Mouse (Mus musculus): ENCODE results near the gene Zfp384. TPM values are rescaled to one million over a fixed set of nuclear protein-coding genes. Genes with fewer than 3 reads are reported as not detected.
"Not testable (repeated sequence)": the region's sequence is repeated elsewhere in the genome, so short reads cannot be mapped to it uniquely, and the experiment has no call there.

Gene Zfp384
- polyA plus RNA-seq, 1 experiment from 2014 or later: 19.9 TPM

- H3K4me3 ChIP-seq; H3K27me3 ChIP-seq (replicated peaks); H3K9me3 ChIP-seq; H3K9ac ChIP-seq; H3K27ac ChIP-seq; H3K4me2 ChIP-seq; H3K4me1 ChIP-seq; ATAC-seq (replicated peaks): not testable (repeated sequence)
- H3K36me3 ChIP-seq (replicated peaks): peaks cover 46% of the 10 kb centered on the region
- 44% methylated on average over 8 of the region's 9 CpGs for WGBS
Measured at GRCm38 (mm10) chr6:125030532-125030931, 21.6 kb downstream of the Zfp384 start.

GRCm38 (mm10) chr6:125031604-125032003 lies 22.7 kb downstream of the Zfp384 start:
- H3K9me3 ChIP-seq: no peaks in the 10 kb centered on the region
- WGBS: 92% methylated on average over 16 of the region's 16 CpGs

DNA sequence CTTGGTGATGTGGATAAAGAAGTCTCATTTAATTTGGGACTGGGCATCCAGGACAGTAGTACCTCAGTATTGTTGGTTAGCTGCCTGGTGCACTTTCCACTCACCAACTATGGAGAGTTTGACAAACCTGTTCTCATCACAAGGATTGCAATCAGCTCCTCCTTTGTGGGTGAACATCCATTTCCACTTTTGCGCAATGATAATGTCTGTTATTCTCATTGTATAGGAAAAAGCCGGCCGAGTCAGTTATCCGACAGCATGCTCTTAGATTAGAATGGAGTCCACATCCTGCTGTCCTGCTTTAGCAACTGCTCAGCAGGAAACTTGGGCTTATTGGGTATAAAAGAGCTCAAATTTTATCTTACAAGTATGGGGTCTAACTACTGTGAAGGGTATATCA lies 29.7 kb downstream of the Zfp384 start:
- peak overlapping the region; percentile 55; the same call in 1 of the 2 replicates for H3K4me2 ChIP-seq
- H3K27ac ChIP-seq: 0 out of 2 replicates have a peak overlapping the region, but pooled peaks have one; percentile 53
- WGBS: 85% methylated on average over 4 of the region's 4 CpGs
- no peaks in the 10 kb centered on the region for H3K9me3 ChIP-seq
- no peak for ATAC-seq (replicated peaks)
- H3K27me3 ChIP-seq (replicated peaks): no peaks in the 10 kb centered on the region
- H3K4me3 ChIP-seq: peak overlapping the region; percentile 61; the same call in 1 of the 2 replicates
- peaks cover 21% of the 10 kb centered on the region for H3K4me1 ChIP-seq
- no peak overlapping the region for H3K9ac ChIP-seq
- peaks cover 28% of the 10 kb centered on the region; the same call in 1 of the 2 replicates for H3K36me3 ChIP-seq (replicated peaks)

More at GRCm38 (mm10) chr6:125031604-125032003, 22.7 kb downstream of the Zfp384 start:
- H3K27ac ChIP-seq: no peak overlapping the region
- no peak overlapping the region for H3K4me2 ChIP-seq
- peaks cover 50% of the 10 kb centered on the region for H3K36me3 ChIP-seq (replicated peaks)
- H3K4me1 ChIP-seq: no peaks in the 10 kb centered on the region
- ATAC-seq (replicated peaks): no peak
- no peak overlapping the region for H3K4me3 ChIP-seq
- no peak overlapping the region for H3K9ac ChIP-seq
- H3K27me3 ChIP-seq (replicated peaks): no peaks in the 10 kb centered on the region

- Histone ChIP-seq H3K4me1 (peaks cover 21% of the 10 kb centered on the region), H3K36me3 (replicated peaks) (peaks cover 28% of the 10 kb centered on the region), H3K27me3 (replicated peaks) (no peaks in the 10 kb centered on the region), H3K9me3 (no peaks in the 10 kb centered on the region), H3K4me3 (peak overlapping the region; percentile 61), H3K27ac (peak overlapping the region; percentile 53; the same call in 1 of the 2 replicates), H3K9ac (no peak overlapping the region), H3K4me2 (peak overlapping the region; percentile 55)
- ATAC-seq (replicated peaks): peak; percentile 40
- WGBS: 6% methylated on average over 8 of the region's 8 CpGs
Measured at GRCm38 (mm10) chr6:125039131-125039530, 30.2 kb downstream of the Zfp384 start.

- peak within 1 kb of the TSS; percentile 61 for H3K4me3 ChIP-seq
Measured at GRCm38 (mm10) chr6:125039533-125040153, 30.7 kb downstream of the Zfp384 start, which contains the start of gene Ing4. TSS of gene Ing4 (plus strand) at chr6:125039760.

GRCm38 (mm10) chr6:125040221-125040620 lies 31.3 kb downstream of the Zfp384 start:
- peaks cover 21% of the 10 kb centered on the region for H3K4me1 ChIP-seq
- H3K9ac ChIP-seq: peak overlapping the region; percentile 60
- 22% methylated on average over 7 of the region's 7 CpGs for WGBS
- H3K4me3 ChIP-seq: peak overlapping the region; percentile 61
- H3K36me3 ChIP-seq (replicated peaks): peaks cover 29% of the 10 kb centered on the region
- H3K9me3 ChIP-seq: no peaks in the 10 kb centered on the region
- ATAC-seq (replicated peaks): no peak
- no peaks in the 10 kb centered on the region for H3K27me3 ChIP-seq (replicated peaks)
- peak overlapping the region; percentile 72 for H3K27ac ChIP-seq
- H3K4me2 ChIP-seq: peak overlapping the region; percentile 63

More at GRCm38 (mm10) chr6:125039533-125040153, 30.7 kb downstream of the Zfp384 start, which contains the start of gene Ing4:
- H3K27me3 ChIP-seq (replicated peaks): no peaks in the 10 kb centered on the region
- peak; percentile 98 for ATAC-seq (replicated peaks)
- H3K27ac ChIP-seq: peak within 1 kb of the TSS; percentile 72
- H3K4me2 ChIP-seq: peak within 1 kb of the TSS; percentile 63
- H3K9ac ChIP-seq: peak within 1 kb of the TSS; percentile 60
- H3K4me1 ChIP-seq: peaks cover 21% of the 10 kb centered on the region
- peaks cover 29% of the 10 kb centered on the region for H3K36me3 ChIP-seq (replicated peaks)
- WGBS: under 1% methylated on average over 26 of the region's 26 CpGs
- no peaks in the 10 kb centered on the region for H3K9me3 ChIP-seq

DNA sequence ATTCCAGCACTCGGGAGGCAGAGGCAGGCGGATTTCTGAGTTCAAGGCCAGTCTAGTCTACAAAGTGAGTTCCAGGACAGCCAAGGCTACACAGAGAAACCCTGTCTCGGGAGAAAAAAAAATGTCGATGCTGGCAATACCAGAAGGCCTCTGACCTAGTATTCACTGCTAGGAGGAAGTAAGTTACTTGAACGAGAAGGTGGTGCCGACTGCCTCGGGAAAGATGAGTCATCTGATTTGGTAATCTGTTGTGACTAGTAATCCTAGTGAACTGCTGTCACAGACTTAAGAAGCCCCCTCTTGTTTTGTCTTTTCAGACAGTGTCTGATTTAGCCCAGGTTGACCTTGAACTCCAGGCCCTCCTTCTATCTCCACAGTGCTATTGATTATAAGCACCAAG lies 32.1 kb downstream of the Zfp384 start:
- Histone ChIP-seq H3K9ac (no peak overlapping the region), H3K27ac (no peak overlapping the region), H3K27me3 (replicated peaks) (no peaks in the 10 kb centered on the region), H3K4me3 (peak overlapping the region; percentile 61; the same call in 1 of the 2 replicates), H3K9me3 (no peaks in the 10 kb centered on the region), H3K4me1 (peaks cover 21% of the 10 kb centered on the region), H3K36me3 (replicated peaks) (peaks cover 26% of the 10 kb centered on the region), H3K4me2 (peak overlapping the region; percentile 63; the same call in 1 of the 2 replicates)
- no peak for ATAC-seq (replicated peaks)
- 94% methylated on average over 7 of the region's 7 CpGs for WGBS

- H3K4me3 ChIP-seq: no peak overlapping the region
- H3K27ac ChIP-seq: no peak overlapping the region
- H3K9ac ChIP-seq: no peak overlapping the region
- no peak overlapping the region for H3K4me2 ChIP-seq
- no peaks in the 10 kb centered on the region for H3K9me3 ChIP-seq
- H3K4me1 ChIP-seq: peaks cover 26% of the 10 kb centered on the region
- no peaks in the 10 kb centered on the region for H3K27me3 ChIP-seq (replicated peaks)
- no peak for ATAC-seq (replicated peaks)
- H3K36me3 ChIP-seq (replicated peaks): peaks cover 23% of the 10 kb centered on the region
- WGBS: 94% methylated on average over 7 of the region's 7 CpGs
Measured at GRCm38 (mm10) chr6:125042081-125042480, 33.1 kb downstream of the Zfp384 start.

DNA sequence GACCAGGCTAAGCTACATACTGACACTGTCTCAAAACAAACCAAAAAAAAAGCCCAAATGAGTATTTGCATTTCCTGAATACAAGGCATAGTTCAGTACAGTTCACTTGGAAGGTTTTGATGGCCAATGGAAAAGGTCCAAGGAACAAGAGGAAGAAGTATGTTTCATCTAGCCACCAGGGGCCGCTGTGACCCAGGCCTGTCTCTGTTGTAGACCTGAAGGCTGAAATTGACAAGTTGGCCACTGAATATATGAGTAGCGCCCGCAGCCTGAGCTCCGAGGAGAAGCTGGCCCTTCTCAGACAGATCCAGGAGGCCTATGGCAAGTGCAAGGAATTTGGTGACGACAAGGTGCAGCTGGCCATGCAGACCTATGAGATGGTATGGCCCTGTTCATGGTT lies 37.7 kb downstream of the Zfp384 start:
- WGBS: 38% methylated on average over 5 of the region's 5 CpGs
- Histone ChIP-seq H3K9me3 (no peaks in the 10 kb centered on the region), H3K4me1 (peaks cover 5% of the 10 kb centered on the region; the same call in 1 of the 2 replicates), H3K27me3 (replicated peaks) (no peaks in the 10 kb centered on the region), H3K9ac (no peak overlapping the region), H3K4me2 (no peak overlapping the region), H3K4me3 (no peak overlapping the region), H3K27ac (no peak overlapping the region), H3K36me3 (replicated peaks) (peaks cover 46% of the 10 kb centered on the region)
- ATAC-seq (replicated peaks): peak; percentile 50

GRCm38 (mm10) chr6:125049678-125050077 lies 40.7 kb downstream of the Zfp384 start, which contains the start of gene Acrbp:
TSS of gene Acrbp (plus strand) at chr6:125049689.
- no peak for ATAC-seq (replicated peaks)
- no peak within 1 kb of the TSS for H3K4me3 ChIP-seq
- WGBS: 45% methylated on average over 20 of the region's 20 CpGs
- H3K4me1 ChIP-seq: peaks cover 5% of the 10 kb centered on the region; the same call in 1 of the 2 replicates
- no peak within 1 kb of the TSS for H3K27ac ChIP-seq
- H3K27me3 ChIP-seq (replicated peaks): no peaks in the 10 kb centered on the region
- no peaks in the 10 kb centered on the region for H3K9me3 ChIP-seq
- H3K36me3 ChIP-seq (replicated peaks): peaks cover 49% of the 10 kb centered on the region
- H3K9ac ChIP-seq: no peak within 1 kb of the TSS
- H3K4me2 ChIP-seq: no peak within 1 kb of the TSS

DNA sequence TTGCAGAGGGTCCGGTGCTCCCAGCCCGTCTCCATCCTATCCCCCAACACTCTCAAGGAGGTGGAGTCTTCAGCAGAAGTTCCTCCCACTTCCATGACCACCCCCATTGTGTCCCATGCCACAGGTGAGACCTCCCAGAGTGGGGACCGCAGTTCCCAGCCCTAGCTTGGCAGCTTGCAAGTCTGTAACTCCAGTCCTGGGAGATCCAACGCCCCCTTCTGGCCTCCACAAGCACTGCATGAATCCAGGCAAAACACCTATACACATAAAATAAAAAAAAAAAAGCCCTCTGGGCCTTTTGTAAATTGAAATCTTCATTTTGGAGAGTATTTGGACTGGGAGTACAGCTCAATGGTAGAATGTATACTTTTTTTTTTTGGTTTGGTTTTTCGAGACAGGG lies 42.3 kb downstream of the Zfp384 start:
- WGBS: 75% methylated on average over 5 of the region's 5 CpGs
- H3K9ac ChIP-seq: no peak overlapping the region
- ATAC-seq (replicated peaks): no peak
- no peaks in the 10 kb centered on the region for H3K27me3 ChIP-seq (replicated peaks)
- no peak overlapping the region for H3K27ac ChIP-seq
- H3K9me3 ChIP-seq: no peaks in the 10 kb centered on the region
- H3K4me3 ChIP-seq: no peak overlapping the region
- peaks cover 5% of the 10 kb centered on the region; the same call in 1 of the 2 replicates for H3K4me1 ChIP-seq
- H3K4me2 ChIP-seq: no peak overlapping the region
- H3K36me3 ChIP-seq (replicated peaks): peaks cover 48% of the 10 kb centered on the region

DNA sequence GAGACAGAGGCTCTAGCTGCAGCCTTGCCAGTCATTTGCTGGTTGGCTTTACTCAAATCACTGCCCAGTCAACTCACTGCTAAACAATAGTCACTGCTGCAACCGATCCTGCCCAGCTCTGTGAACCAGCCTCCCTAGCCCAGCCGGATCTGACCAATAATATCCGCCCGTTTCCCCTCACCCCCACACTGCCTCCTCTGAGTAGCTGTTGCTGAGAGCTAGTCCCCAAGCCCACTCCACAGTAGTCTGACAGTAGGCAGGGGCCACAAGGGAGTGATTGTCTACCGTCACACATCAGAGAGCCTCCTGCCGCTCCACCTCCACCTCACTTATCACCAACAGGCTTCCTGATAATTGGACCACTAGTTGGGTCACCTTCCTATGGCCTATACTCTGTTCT lies 52.5 kb downstream of the Zfp384 start:
- Histone ChIP-seq H3K36me3 (replicated peaks) (no peaks in the 10 kb centered on the region), H3K27me3 (replicated peaks) (no peaks in the 10 kb centered on the region), H3K4me2 (no peak overlapping the region), H3K27ac (no peak overlapping the region), H3K9me3 (no peaks in the 10 kb centered on the region), H3K4me1 (no peaks in the 10 kb centered on the region), H3K4me3 (no peak overlapping the region), H3K9ac (no peak overlapping the region)
- no peak for ATAC-seq (replicated peaks)
- 41% methylated on average over 6 of the region's 6 CpGs for WGBS

- H3K4me1 ChIP-seq: no peaks in the 10 kb centered on the region
- no peak overlapping the region for H3K4me3 ChIP-seq
- no peaks in the 10 kb centered on the region for H3K27me3 ChIP-seq (replicated peaks)
- ATAC-seq (replicated peaks): no peak
- no peaks in the 10 kb centered on the region for H3K9me3 ChIP-seq
- no peak overlapping the region for H3K4me2 ChIP-seq
- 92% methylated on average over 5 of the region's 5 CpGs for WGBS
- H3K9ac ChIP-seq: no peak overlapping the region
- H3K36me3 ChIP-seq (replicated peaks): no peaks in the 10 kb centered on the region
- H3K27ac ChIP-seq: no peak overlapping the region
Measured at GRCm38 (mm10) chr6:125062511-125062910, 53.6 kb downstream of the Zfp384 start.
